Comparison of ENCODE assay signal across 21 mouse cellular contexts in the genomic region with DNA sequence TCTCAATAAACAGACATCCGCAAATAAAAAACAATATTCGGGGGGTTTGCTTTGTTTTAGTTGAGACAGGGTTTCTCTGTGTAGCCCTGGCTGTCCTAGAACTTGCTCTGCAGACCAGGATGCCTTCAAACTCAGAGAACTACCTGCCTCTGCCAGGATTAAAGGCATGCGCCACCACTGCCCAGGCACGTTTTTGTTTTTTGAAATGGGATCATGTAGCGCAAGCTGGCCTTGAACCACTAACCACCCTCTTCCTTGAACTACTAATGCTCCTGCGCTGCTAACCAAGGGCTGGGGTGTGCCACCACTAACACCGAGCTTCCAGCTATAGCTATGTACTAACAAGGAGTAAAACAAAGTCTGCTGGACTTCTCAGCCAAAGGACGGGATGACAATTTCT. TPM values are rescaled to one million over a fixed set of nuclear protein-coding genes. Genes with fewer than 3 reads are reported as not detected.
A peak's percentile ranks its signal among the peaks of the same experiment; 100 is the strongest.
DNase-seq lines count a peak whose midpoint lies in the region; TF ChIP-seq lines count a peak whose summit lies in the region.
"Had no signal": no experiment of that assay in that cellular context is flagged by ENCODE, and none has a peak within 500 bp of the region (broad histone marks: within the 10 kb centered on the region; RNA-seq: fewer than 3 reads in every experiment).

No protein-coding gene starts in this region.

- H3K27ac ChIP-seq in layer of hippocampus, adult 2 months, result peak overlapping the region; percentile 72
- H3K27ac ChIP-seq: embryonic facial prominence, embryonic 13.5 days; forebrain, embryonic 10.5 days; forebrain, embryonic 13.5 days; hindbrain, embryonic 12.5 days; hindbrain, embryonic 15.5 days had no signal

- intact Hi-C loops in heart, postnatal 10 days (cut with DNase I), result loop anchor here (2.0 to 10.0 kb wide), 2 partner anchors 17 to 285 kb away; no protein-coding TSS in a partner anchor

- H3K4me3 ChIP-seq in layer of hippocampus, adult 2 months, result no peak overlapping the region
- H3K4me3 ChIP-seq: embryonic facial prominence, embryonic 13.5 days; forebrain, embryonic 10.5 days; forebrain, embryonic 13.5 days; heart, embryonic 13.5 days; hindbrain, embryonic 12.5 days; hindbrain, embryonic 15.5 days; kidney, embryonic 15.5 days had no signal

- DNase-seq in adrenal gland, postnatal 10 days, result peak; percentile 12
- no peak for DNase-seq in adrenal gland, postnatal 14 days
- DNase-seq in heart, adult 11 months, result peak; percentile 77
- DNase-seq in heart, postnatal 10 days, result no peak
- DNase-seq in layer of hippocampus, adult 2 months (ENCODE audit: low spot score in 2 of 2), result no peak
- no peak for DNase-seq in layer of hippocampus, adult 9-10 months (ENCODE audit: low spot score)
- no peak for DNase-seq in cerebellum, postnatal 14 days
- DNase-seq: cerebellum, adult 18-20 months; cerebellum, adult 9-10 months; cerebellum, postnatal 25 days; forebrain, postnatal 0 days; gastrocnemius, postnatal 10 days; gastrocnemius, postnatal 36 days; kidney, adult 2 months had no signal

- no peak for TF ChIP-seq CTCF in layer of hippocampus, adult 2 months (conservative IDR thresholded peaks at IDR 0.05)

RNA-seq across cellular contexts. Expression of a gene that starts 20.9 kb away (rescaled TPM):
- 100 to 1,000 TPM; 358 to 456 TPM for total RNA-seq in adrenal gland, postnatal 10 days (2021)
- 509 and 538 TPM in 2 replicates for total RNA-seq in adrenal gland, postnatal 14 days (2021)
- 100 to 1,000 TPM; 336 to 360 TPM for total RNA-seq in heart, postnatal 10 days (2021)
- 100 to 1,000 TPM; 305 to 319 TPM for total RNA-seq in layer of hippocampus, adult 2 months (2021)

RNA-seq across cellular contexts. Expression of a gene that starts 24.5 kb away (rescaled TPM):
- 10 to 100 TPM; 79.2 to 94.0 TPM for total RNA-seq in adrenal gland, postnatal 10 days (2021)
- 93.6 and 103 TPM in 2 replicates for total RNA-seq in adrenal gland, postnatal 14 days (2021)
- total RNA-seq in heart, postnatal 10 days (2021), result 10 to 100 TPM; 63.5 to 64.6 TPM
- 10 to 100 TPM; 12.6 to 13.6 TPM for total RNA-seq in layer of hippocampus, adult 2 months (2021)

Comparison
In these comparisons a context has a peak if more than half of its experiments do, and no peak if none do; other contexts are left out.
1. DNase-seq: peak in adrenal gland, postnatal 10 days (single experiment) and heart, adult 11 months (single experiment); none in adrenal gland, postnatal 14 days (single experiment), heart, postnatal 10 days (0 of 2), layer of hippocampus, adult 2 months (0 of 2), layer of hippocampus, adult 9-10 months (single experiment) and cerebellum, postnatal 14 days (0 of 2).